12 mouse cellular contexts compared by ENCODE assay signal in genomic region chr10:119031282-119032275, GRCm38 (mm10).
DNase-seq lines count a peak whose midpoint lies in the region; ATAC-seq lines count a peak whose summit lies in the region.
"Had no signal": no experiment of that assay in that cellular context is flagged by ENCODE, and none has a peak within 500 bp of the region (broad histone marks: within the 10 kb centered on the region; RNA-seq: fewer than 3 reads in every experiment).

No protein-coding gene starts in this region.

- intact Hi-C loops in heart, postnatal 10 days (cut with DNase I), result no loop called here

- peak overlapping the region; percentile 51; the same call in 1 of the 2 replicates for H3K27ac ChIP-seq in kidney, embryonic 15.5 days

- H3K36me3 ChIP-seq in kidney, embryonic 15.5 days, result no peaks in the 10 kb centered on the region

- H3K27me3 ChIP-seq in kidney, embryonic 15.5 days, result peaks cover 21% of the 10 kb centered on the region

- 44% methylated on average over 16 of the region's 16 CpGs for WGBS in kidney, embryonic 15.5 days

- H3K4me2 ChIP-seq in kidney, embryonic 15.5 days, result no peak overlapping the region

- no peaks in the 10 kb centered on the region for H3K9me3 ChIP-seq in kidney, embryonic 15.5 days (replicated peaks)

- H3K4me3 ChIP-seq in kidney, embryonic 15.5 days (replicated peaks), result no peak overlapping the region

- H3K4me1 ChIP-seq in kidney, embryonic 15.5 days, result peaks cover 21% of the 10 kb centered on the region

- peak; percentile 91 for ATAC-seq in CD4-positive, CD25-positive, alpha-beta regulatory T cell, adult 4 months
- peak; percentile 87 for ATAC-seq in kidney, embryonic 15.5 days (replicated peaks; ENCODE audit: low FRiP score)

- no peak overlapping the region for H3K9ac ChIP-seq in kidney, embryonic 15.5 days

- DNase-seq in layer of hippocampus, adult 11-12 months (ENCODE audit: low spot score), result peak; percentile 49
- no peak for DNase-seq in layer of hippocampus, adult 9-10 months (ENCODE audit: low spot score)
- peak; percentile 23 for DNase-seq in mesoderm, embryonic 11.5 days (ENCODE audit: low read depth, low spot score)
- no peak for DNase-seq in gastrocnemius, postnatal 4 days (ENCODE audit: low spot score in 2 of 2)
- DNase-seq in heart, postnatal 10 days, result no peak
- DNase-seq in embryo, embryonic 9.5 days (ENCODE audit: extremely low spot score), result no peak
- DNase-seq: cerebellum, adult 2 months; gastrocnemius, postnatal 36 days; heart, postnatal 4 days; retina, postnatal 1 day had no signal

Comparison
In these comparisons a context has a peak if more than half of its experiments do, and no peak if none do; other contexts are left out.
1. DNase-seq: peak in layer of hippocampus, adult 11-12 months (single experiment) and mesoderm, embryonic 11.5 days (single experiment); none in layer of hippocampus, adult 9-10 months (single experiment), gastrocnemius, postnatal 4 days (0 of 2), heart, postnatal 10 days (0 of 2) and embryo, embryonic 9.5 days (single experiment).